Mouse (Mus musculus) lung, postnatal 0 days (tissue): ENCODE results near the gene Tmbim6.

Experiments
- CTCF ChIP-seq: IDR thresholded peaks from 2 replicates; pipeline ENCODE4 v1.5.1; 2016; ENCODE audit warnings: antibody characterized with exemption, mild to moderate bottlenecking
- EP300 ChIP-seq: IDR thresholded peaks from 2 replicates; pipeline ENCODE4 v1.6.1; 2016; ENCODE audit warnings: antibody characterized with exemption, mild to moderate bottlenecking, control low read depth

DNA sequence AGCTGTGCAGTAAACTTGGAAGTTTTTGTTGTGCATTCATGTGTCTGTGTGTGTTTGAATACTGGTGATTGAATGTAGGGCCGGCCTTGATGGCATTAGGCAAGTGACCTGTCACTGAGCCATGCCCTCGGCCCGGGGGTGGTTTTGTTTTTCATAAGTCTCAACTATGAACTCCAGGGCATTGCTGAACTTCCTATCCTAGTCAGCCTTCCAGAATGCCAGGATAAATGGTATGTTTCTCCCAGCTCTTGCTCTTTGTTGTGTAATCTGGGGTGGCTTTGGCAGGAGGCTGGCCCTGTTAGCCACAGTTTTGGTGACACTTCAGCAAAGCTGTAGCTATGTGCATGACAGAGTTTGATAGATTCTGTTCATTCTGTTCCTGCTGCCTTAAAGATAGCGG is 4.2 kb downstream of the Tmbim6 start:
- no peak for TF ChIP-seq CTCF
- no peak for TF ChIP-seq EP300
